Mouse (Mus musculus) cerebellum, adult 2 months (tissue): Measurements from ENCODE around the gene Dcaf10. TPM values are rescaled to one million over a fixed set of nuclear protein-coding genes. Genes with fewer than 3 reads are reported as not detected.

Experiments used
- DNase-seq, 2 experiments: peaks; one replicate each; pipeline ENCODE4 v3.0.0; 2021
- H3K27ac ChIP-seq: fragments of 200-500 bp; 2 replicates; pipeline ENCODE4 v1.5.1; 2012; ENCODE audit warnings: low read length, control low read depth, inconsistent platforms; ENCODE audit not compliant: insufficient read depth
- H3K27me3 ChIP-seq: fragments of 200-500 bp; 2 replicates; pipeline ENCODE4 v1.6.1; 2012; ENCODE audit warnings: inconsistent platforms, mild to moderate bottlenecking, low read length, moderate library complexity; ENCODE audit not compliant: control insufficient read depth, insufficient read depth
- H3K4me1 ChIP-seq: fragments of 200-500 bp; 2 replicates; pipeline ENCODE4 v1.6.1; 2011; ENCODE audit warnings: low read length; ENCODE audit not compliant: control insufficient read depth, insufficient read depth
- H3K4me3 ChIP-seq: fragments of 200-500 bp; replicated peaks from 2 replicates; pipeline ENCODE3; 2011; ENCODE audit warnings: mild to moderate bottlenecking, low read depth, low read length, control low read depth; ENCODE audit not compliant: insufficient read depth
- CTCF ChIP-seq: fragments of 200-500 bp; IDR thresholded peaks from 2 replicates; pipeline ENCODE4 v1.5.1; 2011; ENCODE audit warnings: low read depth, mild to moderate bottlenecking, control low read depth, low read length, moderate library complexity, borderline replicate concordance; ENCODE audit not compliant: insufficient read depth
- POLR2A ChIP-seq: fragments of 200-500 bp; IDR thresholded peaks from 2 replicates; pipeline ENCODE4 v1.6.1; 2011; ENCODE audit warnings: low read length, control low read depth, borderline replicate concordance; ENCODE audit not compliant: insufficient read depth
- WGBS: fragments of 180-500 bp; shearing (Covaris S2); methylation state at CpG from one replicate; pipeline ENCODE4 v1.1.7; 2018; 5-methylcytosine and 5-hydroxymethylcytosine counted together
- polyA plus RNA-seq: library from polyadenylated mRNA; depleted of rRNA; stranded (reverse); fragments of >200 nt; gene quantifications from 2 replicates; pipeline ENCODE4 v1.2.3, GENCODE M21; 2012

The Dcaf10 gene
- polyA plus RNA-seq, 1 experiment, result 10.4 TPM

DNA sequence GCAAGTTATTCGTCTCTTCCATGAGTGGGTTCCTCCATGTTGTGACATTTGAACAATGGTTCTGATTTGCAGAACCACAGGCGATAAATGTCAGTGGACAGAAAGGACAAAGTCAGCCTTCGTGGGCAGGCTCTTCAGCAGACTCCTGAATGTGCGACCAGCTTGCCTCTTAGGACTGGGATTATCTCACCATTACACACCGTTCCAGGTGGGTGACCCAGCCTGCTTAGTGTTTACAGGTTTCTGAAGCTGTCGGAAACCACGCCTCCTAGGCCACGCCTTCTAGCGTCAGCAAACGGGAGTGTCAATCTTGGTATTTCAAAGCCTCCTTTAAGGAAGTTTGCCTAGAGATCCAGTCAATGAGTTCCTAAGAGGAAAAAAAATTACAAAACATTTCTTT lies 67.4 kb downstream of the Dcaf10 start:
- Histone ChIP-seq H3K4me1 (peaks cover 5% of the 10 kb centered on the region), H3K27ac (peak overlapping the region; percentile 86), H3K4me3 (peak overlapping the region; percentile 92), H3K27me3 (no peaks in the 10 kb centered on the region)
- peak; percentile 28; the same call in 1 of the 2 replicates for TF ChIP-seq POLR2A
- no peak; the same call in 1 of the 2 replicates for TF ChIP-seq CTCF
- DNase-seq, result peak; percentile 62 to 66
- 3% methylated on average over 10 of the region's 10 CpGs for WGBS

DNA sequence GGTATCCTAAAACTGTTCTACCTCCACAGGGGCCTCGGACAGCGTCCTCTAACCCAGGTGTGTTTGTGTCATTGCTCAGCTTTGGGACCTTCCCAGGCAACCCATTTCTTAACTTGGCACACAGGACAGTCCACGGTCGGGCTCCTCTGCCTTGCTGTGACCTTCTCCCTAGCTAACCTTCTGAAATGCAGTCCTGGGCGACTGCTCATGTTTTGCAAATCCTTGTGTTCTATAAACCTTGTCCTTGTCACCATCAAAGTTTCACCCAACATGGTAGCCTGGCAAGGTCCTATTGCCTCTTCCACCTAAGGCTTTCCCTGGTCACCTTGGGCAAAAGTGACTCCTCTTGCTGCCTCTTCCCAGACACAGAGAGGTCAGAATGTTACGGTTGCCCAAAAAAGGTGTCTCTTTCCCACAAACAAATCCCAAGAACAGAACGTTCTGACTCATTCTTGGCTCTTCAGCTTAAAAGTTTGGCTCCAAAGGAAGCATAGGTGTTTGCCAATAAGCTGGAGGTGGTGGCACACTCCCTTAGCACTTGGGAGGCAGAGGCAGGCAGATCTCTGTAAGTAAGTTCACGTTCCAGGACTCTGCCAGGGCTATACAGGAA lies 69.4 kb downstream of the Dcaf10 start:
- Histone ChIP-seq H3K27ac (no peak overlapping the region), H3K4me1 (peaks cover 3% of the 10 kb centered on the region), H3K4me3 (no peak overlapping the region), H3K27me3 (no peaks in the 10 kb centered on the region)
- no peak for DNase-seq
- TF ChIP-seq CTCF, result no peak
- TF ChIP-seq POLR2A, result no peak
- 91% methylated on average over 8 of the region's 8 CpGs for WGBS

DNA sequence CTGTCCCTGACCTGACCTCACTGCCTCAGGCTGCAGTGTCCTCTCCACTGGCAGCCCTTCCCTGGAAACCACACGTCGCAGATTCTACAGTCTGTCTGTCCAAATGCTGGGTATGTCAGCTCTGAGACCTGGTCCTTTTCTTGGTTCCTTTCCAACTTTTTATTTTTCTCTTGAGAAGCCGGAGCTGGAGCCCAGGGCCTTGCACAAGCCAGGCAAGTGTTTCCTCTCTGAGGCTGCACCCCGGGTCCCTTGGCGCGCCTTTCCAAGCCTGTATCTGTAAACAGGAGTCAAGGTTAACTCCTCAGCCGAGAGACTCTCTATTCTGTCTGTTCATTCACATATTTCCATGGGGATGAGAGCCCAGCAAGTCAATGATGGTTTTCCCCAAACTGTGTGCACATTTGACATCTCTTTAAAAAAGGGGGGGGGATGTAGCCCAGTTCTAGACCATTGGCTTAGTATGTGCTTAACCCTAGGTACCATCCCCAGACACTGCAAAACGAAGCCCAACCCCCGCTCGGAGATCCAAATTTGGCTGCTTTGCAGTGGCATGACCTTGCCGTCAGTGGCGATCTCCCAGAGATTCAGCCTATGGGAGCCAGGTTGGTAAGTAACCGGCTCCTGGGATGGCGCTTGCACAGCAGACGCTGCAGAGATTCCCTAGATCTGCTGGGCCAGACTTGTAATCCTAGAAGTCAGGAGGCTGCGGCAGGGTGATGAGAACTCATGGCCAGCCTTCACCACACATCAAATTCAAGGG lies 70.7 kb downstream of the Dcaf10 start:
- Histone ChIP-seq H3K27me3 (no peaks in the 10 kb centered on the region), H3K4me1 (no peaks in the 10 kb centered on the region), H3K4me3 (no peak overlapping the region), H3K27ac (no peak overlapping the region)
- WGBS, result 70% methylated on average over 16 of the region's 16 CpGs
- TF ChIP-seq CTCF, result no peak
- DNase-seq, result no peak

DNA sequence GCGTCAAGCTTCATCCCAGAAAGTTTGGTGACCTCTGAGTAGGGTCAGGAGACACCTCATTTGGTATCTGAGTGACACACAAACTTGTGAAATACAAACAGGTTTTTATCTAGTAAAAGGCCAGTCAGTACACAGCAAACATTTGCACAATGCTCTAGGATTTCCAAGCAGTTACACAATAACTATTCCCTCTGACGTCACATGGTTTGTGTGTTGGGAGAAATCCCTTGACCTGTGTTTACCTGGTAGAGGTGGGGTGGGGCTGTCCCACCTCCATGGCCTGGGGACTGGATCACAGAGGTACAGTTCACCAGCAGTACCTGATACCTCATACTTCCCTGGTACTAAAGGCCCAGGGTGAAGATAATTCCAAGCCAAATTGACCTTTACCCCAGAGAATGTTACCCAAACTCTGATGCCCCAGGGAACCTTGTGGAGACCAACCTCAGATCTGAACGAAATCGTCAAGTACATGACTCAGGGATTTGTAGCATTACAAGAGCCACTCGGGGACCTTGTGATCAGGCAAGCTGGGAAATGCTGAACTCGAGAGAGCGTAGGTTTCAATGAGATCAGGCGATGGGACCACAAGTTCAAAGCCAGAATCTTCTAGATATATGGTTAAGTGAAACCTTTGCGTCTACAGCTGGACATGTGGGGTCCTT lies 71.9 kb downstream of the Dcaf10 start:
- H3K27me3 ChIP-seq, result no peaks in the 10 kb centered on the region
- TF ChIP-seq POLR2A (no peak), CTCF (no peak)
- no peak for DNase-seq
- no peaks in the 10 kb centered on the region for H3K4me1 ChIP-seq
- no peak overlapping the region for H3K4me3 ChIP-seq
- H3K27ac ChIP-seq, result no peak overlapping the region
- 91% methylated on average over 9 of the region's 9 CpGs for WGBS

DNA sequence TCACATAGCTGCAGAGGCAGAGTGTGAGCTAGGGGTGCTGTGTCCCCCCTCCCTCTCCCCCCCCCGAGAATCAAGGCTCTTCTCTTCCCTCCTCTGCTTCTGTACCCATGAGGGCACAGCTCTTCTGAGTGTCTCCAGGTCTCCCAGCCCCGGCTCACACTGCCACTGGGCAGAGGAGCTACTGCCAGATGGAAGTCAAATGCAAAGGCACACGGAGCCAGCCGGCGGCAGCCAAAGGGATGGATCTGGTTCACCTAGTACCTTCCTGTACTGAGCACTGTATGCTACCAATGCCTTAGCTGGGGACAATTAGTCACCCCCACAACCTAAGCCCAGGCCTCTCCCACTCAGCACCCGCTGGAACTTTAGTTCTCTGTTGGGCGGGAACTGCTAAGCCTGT lies 74.4 kb downstream of the Dcaf10 start:
- no peaks in the 10 kb centered on the region for H3K4me1 ChIP-seq
- H3K27ac ChIP-seq, result no peak overlapping the region
- no peak for TF ChIP-seq CTCF
- no peak for TF ChIP-seq POLR2A
- no peak overlapping the region for H3K4me3 ChIP-seq
- no peaks in the 10 kb centered on the region for H3K27me3 ChIP-seq
- DNase-seq, result no peak
- WGBS, result 45% methylated on average over 7 of the region's 7 CpGs

DNA sequence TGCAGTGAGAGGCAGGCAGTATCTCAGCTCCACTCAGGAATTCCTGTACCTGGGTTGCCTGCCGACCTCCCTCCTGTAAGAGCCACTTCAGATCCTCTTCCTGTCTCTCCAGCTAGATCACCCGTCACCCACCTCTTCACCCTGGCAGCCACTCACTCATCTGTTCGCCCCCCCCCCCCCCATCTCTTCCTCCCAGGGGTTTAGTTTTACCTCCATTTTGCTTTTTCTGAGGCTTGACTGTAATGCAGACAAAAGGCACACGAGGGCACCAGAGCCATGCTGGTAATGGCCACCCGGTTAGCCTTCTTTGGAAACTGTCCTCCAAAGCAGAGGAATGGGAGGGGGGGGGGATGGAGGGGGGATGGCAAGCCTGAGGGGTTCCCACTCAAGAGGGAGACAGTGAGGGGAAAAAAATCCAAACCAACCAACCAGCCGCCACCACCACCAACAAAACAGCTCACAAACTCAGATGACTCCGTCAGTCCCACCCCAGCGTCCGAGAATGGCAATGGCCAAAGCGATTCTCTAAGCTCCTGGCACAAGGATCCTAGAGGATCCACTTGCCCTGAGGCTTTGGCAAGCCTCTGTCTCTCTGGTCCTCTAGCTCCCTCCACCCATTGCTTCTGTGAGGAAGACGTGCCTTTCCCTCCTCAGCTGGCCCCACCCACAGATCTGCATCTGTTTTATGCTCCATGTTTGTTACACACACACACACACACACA lies 76.5 kb downstream of the Dcaf10 start:
- Histone ChIP-seq H3K27ac (no peak overlapping the region), H3K4me1 (no peaks in the 10 kb centered on the region), H3K4me3 (no peak overlapping the region), H3K27me3 (no peaks in the 10 kb centered on the region)
- peak; percentile 25 to 44 for DNase-seq
- TF ChIP-seq CTCF (peak; percentile 81), POLR2A (no peak)
- WGBS, result 17% methylated on average over 11 of the region's 11 CpGs

DNA sequence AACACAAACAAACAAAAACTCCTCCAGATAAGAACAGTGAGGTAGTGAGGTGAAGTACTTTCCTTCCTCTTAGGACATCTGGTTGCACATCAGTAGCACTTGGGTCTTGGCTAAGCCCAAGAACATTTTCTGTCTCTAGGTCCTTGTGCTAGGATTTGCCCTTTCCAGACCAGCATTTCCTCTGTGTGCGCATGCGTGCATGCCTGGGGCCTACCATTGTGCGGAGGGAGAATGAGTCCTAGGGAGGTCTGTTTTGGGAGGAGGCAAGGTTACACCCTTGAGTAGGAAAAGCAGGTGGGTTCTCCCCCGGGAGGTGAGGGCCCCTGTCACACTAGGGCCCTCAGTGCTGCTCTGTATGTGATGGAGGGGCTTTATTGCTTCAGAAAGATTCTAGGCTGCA lies 77.2 kb downstream of the Dcaf10 start:
- Histone ChIP-seq H3K4me1 (no peaks in the 10 kb centered on the region), H3K27ac (no peak overlapping the region), H3K4me3 (no peak overlapping the region), H3K27me3 (no peaks in the 10 kb centered on the region; the same call in 1 of the 2 replicates)
- 97% methylated on average over 4 of the region's 4 CpGs for WGBS
- no peak for TF ChIP-seq POLR2A
- no peak for DNase-seq
